Mouse (Mus musculus) limb, embryonic 13.5 days (tissue): ENCODE measurements around the gene Pigg. TPM values are rescaled to one million over a fixed set of nuclear protein-coding genes. Genes with fewer than 3 reads are reported as not detected.

Source experiments
- ATAC-seq: fragments of 200-750 bp; cut with Nextera tagmentation; 2 replicates; pipeline ENCODE4 v1.8.0; 2017; ENCODE audit warnings: low read depth, moderate number of reproducible peaks, moderate TSS enrichment; ENCODE audit not compliant: low FRiP score
- H3K27ac ChIP-seq: fragments of 300-500 bp; sonication (generic); 2 replicates; pipeline ENCODE4 v1.5.1; 2015; ENCODE audit warnings: inconsistent platforms, mild to moderate bottlenecking, moderate library complexity
- H3K27me3 ChIP-seq: fragments of 300-500 bp; sonication (generic); 2 replicates; pipeline ENCODE4 v1.6.1; 2015; ENCODE audit warnings: mild to moderate bottlenecking, inconsistent platforms
- H3K36me3 ChIP-seq: fragments of 300-500 bp; sonication (generic); 2 replicates; pipeline ENCODE4 v1.6.1; 2015; ENCODE audit warnings: inconsistent platforms, mild to moderate bottlenecking, moderate library complexity
- H3K4me1 ChIP-seq: fragments of 300-500 bp; sonication (generic); 2 replicates; pipeline ENCODE4 v1.6.1; 2015; ENCODE audit warnings: inconsistent platforms
- H3K4me2 ChIP-seq: fragments of 300-500 bp; sonication (generic); replicated peaks from 2 replicates; pipeline ENCODE4 v1.6.1; 2015; ENCODE audit warnings: inconsistent platforms, mild to moderate bottlenecking, moderate library complexity
- H3K4me3 ChIP-seq: fragments of 300-500 bp; sonication (generic); 2 replicates; pipeline ENCODE4 v1.5.1; 2015; ENCODE audit warnings: moderate library complexity, mild to moderate bottlenecking, inconsistent platforms
- H3K9ac ChIP-seq: fragments of 300-500 bp; sonication (generic); 2 replicates; pipeline ENCODE4 v1.6.1; 2015; ENCODE audit warnings: mild to moderate bottlenecking, inconsistent platforms
- H3K9me3 ChIP-seq: fragments of 300-500 bp; sonication (generic); 2 replicates; pipeline ENCODE4 v1.6.1; 2016; ENCODE audit warnings: inconsistent platforms
- WGBS: fragments of 180-500 bp; shearing (Covaris S2); methylation state at CpG from one replicate; pipeline ENCODE4 v1.1.7; 2015; 5-methylcytosine and 5-hydroxymethylcytosine counted together
- polyA plus RNA-seq: library from polyadenylated mRNA; unstranded; fragments of >200 nt; fragmentation: Nextera tagmentation; extraction: Ambion mirVana; gene quantifications from 2 replicates; pipeline ENCODE4 v1.2.1, GENCODE M21; 2015

Gene Pigg
- polyA plus RNA-seq, 1 experiment from 2014 or later, result 5.1 TPM

DNA sequence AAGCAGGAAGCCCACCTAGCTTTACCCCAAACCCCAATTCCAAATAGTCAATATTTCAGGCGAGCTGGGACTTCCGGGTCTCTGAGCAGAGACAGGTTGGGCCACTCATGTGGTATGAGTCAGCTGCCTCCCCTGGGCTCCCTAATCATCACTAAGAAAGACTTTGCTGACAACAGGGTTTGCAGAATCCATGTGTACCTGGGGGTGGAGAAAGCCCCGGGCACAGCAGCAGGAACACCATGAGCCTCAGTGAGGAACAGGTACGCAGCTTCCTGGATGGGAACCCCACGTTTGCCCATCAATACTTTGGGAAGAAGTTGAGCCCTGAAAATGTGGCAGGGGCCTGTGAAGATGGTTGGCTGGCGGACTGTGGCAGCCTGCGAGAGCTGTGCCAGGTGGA is 75.8 kb downstream of the Pigg start, which contains the start of gene Pde6b:
TSS of gene Pde6b (plus strand) at position 191 of the 400 bp plus-strand sequence.
- no peak within 1 kb of the TSS for H3K27ac ChIP-seq
- no peak within 1 kb of the TSS for H3K4me3 ChIP-seq
- H3K4me2 ChIP-seq, result no peak within 1 kb of the TSS
- no peaks in the 10 kb centered on the region for H3K9me3 ChIP-seq
- H3K9ac ChIP-seq, result no peak within 1 kb of the TSS
- H3K4me1 ChIP-seq, result no peaks in the 10 kb centered on the region
- 71% methylated on average over 7 of the region's 7 CpGs for WGBS
- 0 out of 2 replicates have a peak, but pooled peaks cover 9% of the 10 kb centered on the region for H3K27me3 ChIP-seq
- ATAC-seq, result no peak
- H3K36me3 ChIP-seq, result no peaks in the 10 kb centered on the region

- Histone ChIP-seq H3K9ac (no peak overlapping the region), H3K27ac (no peak overlapping the region), H3K4me3 (no peak overlapping the region), H3K27me3 (0 out of 2 replicates have a peak, but pooled peaks cover 9% of the 10 kb centered on the region), H3K4me1 (no peaks in the 10 kb centered on the region), H3K9me3 (no peaks in the 10 kb centered on the region), H3K36me3 (no peaks in the 10 kb centered on the region), H3K4me2 (no peak overlapping the region)
- WGBS, result 69% methylated on average over 3 of the region's 3 CpGs
- no peak for ATAC-seq
Measured at GRCm38 (mm10) chr5:108389744-108390143, 77.3 kb downstream of the Pigg start.

Other genes with a start within 250 kb of the Pigg start
- gene Mtf2, start 246.9 kb upstream of the Pigg start, polyA plus RNA-seq, result 142 and 159 TPM in 2 replicates
- 33.4 and 35.3 TPM in 2 replicates for gene Tmed5, start 180.0 kb upstream of the Pigg start, polyA plus RNA-seq
- gene Ccdc18, start 179.7 kb upstream of the Pigg start, polyA plus RNA-seq, result 9.5 and 10.2 TPM in 2 replicates
- gene Dr1, start 43.7 kb upstream of the Pigg start, polyA plus RNA-seq, result 47.5 and 48.9 TPM in 2 replicates
- gene Gm42517, start 55.3 kb downstream of the Pigg start, polyA plus RNA-seq, result 0.08 TPM in 1 of 2 replicates, not detected in the other
- 0.20 and 0.64 TPM in 2 replicates for gene Pde6b, start 75.8 kb downstream of the Pigg start, polyA plus RNA-seq
- 399 and 403 TPM in 2 replicates for gene Atp5k, start 121.8 kb downstream of the Pigg start, polyA plus RNA-seq
- 0.24 and 0.25 TPM in 2 replicates for gene Mfsd7a, start 136.3 kb downstream of the Pigg start, polyA plus RNA-seq
- 23.3 and 26.4 TPM in 2 replicates for gene Pcgf3, start 148.6 kb downstream of the Pigg start, polyA plus RNA-seq
- 0.50 and 0.59 TPM in 2 replicates for gene Cplx1, start 237.4 kb downstream of the Pigg start, polyA plus RNA-seq